Mouse (Mus musculus) midbrain, embryonic 15.5 days (tissue): ENCODE data around the gene Dlx3. TPM values are rescaled to one million over a fixed set of nuclear protein-coding genes. Genes with fewer than 3 reads are reported as not detected.

ENCODE experiments used
- ATAC-seq: fragments of 200-750 bp; cut with Nextera tagmentation; replicated peaks from 2 replicates; pipeline ENCODE4 v1.8.0; 2017; ENCODE audit warnings: moderate TSS enrichment
- H3K27ac ChIP-seq: fragments of 300-500 bp; sonication (generic); 2 replicates; pipeline ENCODE4 v1.5.1; 2015; ENCODE audit warnings: mild to moderate bottlenecking, inconsistent platforms
- H3K27me3 ChIP-seq: fragments of 300-500 bp; sonication (generic); replicated peaks from 2 replicates; pipeline ENCODE4 v1.6.1; 2015; ENCODE audit warnings: inconsistent platforms
- H3K36me3 ChIP-seq: fragments of 300-500 bp; sonication (generic); replicated peaks from 2 replicates; pipeline ENCODE4 v1.6.1; 2015; ENCODE audit warnings: inconsistent platforms
- H3K4me1 ChIP-seq: fragments of 300-500 bp; sonication (generic); 2 replicates; pipeline ENCODE4 v1.6.1; 2015; ENCODE audit warnings: inconsistent platforms
- H3K4me2 ChIP-seq: fragments of 300-500 bp; sonication (generic); 2 replicates; pipeline ENCODE4 v1.6.1; 2015; ENCODE audit warnings: inconsistent platforms, mild to moderate bottlenecking, moderate library complexity
- H3K4me3 ChIP-seq: fragments of 300-500 bp; sonication (generic); 2 replicates; pipeline ENCODE4 v1.5.1; 2015; ENCODE audit warnings: mild to moderate bottlenecking, inconsistent platforms
- H3K9ac ChIP-seq: fragments of 300-500 bp; sonication (generic); 2 replicates; pipeline ENCODE4 v1.6.1; 2015; ENCODE audit warnings: mild to moderate bottlenecking, inconsistent platforms
- H3K9me3 ChIP-seq: fragments of 300-500 bp; sonication (generic); 2 replicates; pipeline ENCODE4 v1.6.1; 2016; ENCODE audit warnings: inconsistent platforms
- WGBS: fragments of 180-500 bp; shearing (Covaris S2); methylation state at CpG from one replicate; pipeline ENCODE4 v1.1.7; 2015; ENCODE audit warnings: mixed read lengths; 5-methylcytosine and 5-hydroxymethylcytosine counted together
- polyA plus RNA-seq: library from polyadenylated mRNA; unstranded; fragments of >200 nt; fragmentation: Nextera tagmentation; extraction: Ambion mirVana; gene quantifications from 2 replicates; pipeline ENCODE4 v1.2.1, GENCODE M21; 2015

The Dlx3 gene
- polyA plus RNA-seq, result 0.17 and 0.20 TPM in 2 replicates

DNA sequence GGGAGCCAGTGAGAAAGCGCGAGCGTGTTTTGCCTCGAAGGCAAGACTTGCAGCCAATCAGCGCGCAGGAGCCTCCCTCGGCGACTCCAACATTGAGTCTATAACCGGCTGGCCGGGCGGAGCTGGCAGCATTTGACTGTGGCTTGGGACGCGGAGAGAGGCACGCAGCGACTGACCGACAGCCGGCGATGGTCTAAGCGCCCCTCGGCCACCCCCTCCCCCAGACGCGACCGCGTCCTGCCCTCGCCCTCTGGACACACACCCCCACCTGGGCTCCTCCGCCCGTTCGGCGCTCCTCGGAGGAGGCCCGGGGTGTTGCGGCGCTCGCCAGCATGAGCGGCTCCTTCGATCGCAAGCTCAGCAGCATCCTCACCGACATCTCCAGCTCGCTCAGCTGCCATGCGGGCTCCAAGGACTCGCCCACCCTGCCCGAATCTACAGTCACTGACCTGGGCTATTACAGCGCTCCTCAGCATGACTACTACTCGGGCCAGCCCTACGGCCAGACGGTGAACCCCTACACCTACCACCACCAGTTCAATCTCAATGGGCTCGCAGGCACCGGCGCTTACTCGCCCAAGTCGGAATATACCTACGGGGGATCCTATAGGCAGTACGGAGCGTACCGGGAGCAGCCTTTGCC lies at the start of gene Dlx3:
Gene Dlx3 (plus strand): TSS at position 130 of the 643 bp plus-strand sequence.
- peak; percentile 48; the same call in 1 of the 2 replicates for ATAC-seq
- H3K9me3 ChIP-seq, result no peaks in the 10 kb centered on the region
- peak within 1 kb of the TSS; percentile 72 for H3K4me2 ChIP-seq
- H3K27ac ChIP-seq, result no peak within 1 kb of the TSS
- H3K4me3 ChIP-seq, result peak within 1 kb of the TSS; percentile 39
- H3K36me3 ChIP-seq, result no peaks in the 10 kb centered on the region
- H3K9ac ChIP-seq, result no peak within 1 kb of the TSS
- H3K4me1 ChIP-seq, result peaks cover 29% of the 10 kb centered on the region
- under 1% methylated on average over 55 of the region's 55 CpGs for WGBS
- peaks cover 70% of the 10 kb centered on the region for H3K27me3 ChIP-seq

DNA sequence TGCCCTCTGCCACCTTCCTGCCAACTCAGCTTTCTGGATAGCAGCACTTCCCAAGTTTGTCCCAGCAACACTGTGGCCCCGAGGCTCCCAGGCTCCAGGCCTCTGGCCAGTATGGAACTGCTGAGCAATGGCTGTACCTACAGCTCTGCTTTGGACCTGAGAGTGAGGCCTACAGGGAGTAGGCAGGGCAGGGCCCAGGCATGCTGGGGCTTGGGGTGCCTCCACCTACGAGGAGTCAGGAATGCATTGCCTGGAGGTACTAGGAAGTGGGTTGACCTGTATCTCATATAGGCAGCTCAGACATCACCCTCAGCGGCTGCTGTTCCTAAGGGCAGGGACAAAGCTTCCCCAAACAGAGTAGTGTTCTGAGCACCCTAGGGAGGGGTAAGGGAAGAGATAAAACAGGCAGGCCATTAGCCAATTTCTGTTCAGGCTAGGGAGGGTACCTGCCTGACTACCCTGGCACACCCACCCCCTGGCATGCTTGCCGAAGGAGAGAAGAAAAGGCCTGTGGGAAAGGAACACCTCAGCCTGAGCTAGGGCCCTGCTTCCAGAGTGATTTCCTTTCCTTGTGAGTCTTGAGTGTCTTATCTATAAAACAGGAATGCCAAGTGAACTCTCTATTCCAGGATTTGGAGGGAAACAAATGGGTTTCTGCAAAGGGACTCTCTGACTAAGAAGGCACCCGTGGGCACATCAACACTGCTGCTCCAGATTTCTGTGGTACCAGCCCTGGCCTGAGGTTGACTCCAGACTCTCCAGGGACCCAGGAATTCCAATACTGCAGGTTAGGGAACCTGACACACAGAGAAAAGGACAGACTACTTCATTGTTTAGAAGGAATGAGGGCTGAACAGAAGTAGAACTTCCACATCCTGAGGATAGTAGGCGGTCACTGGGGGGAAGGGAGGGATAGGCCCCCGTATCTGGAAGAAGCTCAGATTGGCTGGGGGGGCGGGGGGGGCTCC lies 49.5 kb upstream of the Dlx3 start:
- peaks cover 14% of the 10 kb centered on the region; the same call in 1 of the 2 replicates for H3K27me3 ChIP-seq
- WGBS, result 69% methylated on average over 8 of the region's 8 CpGs
- H3K4me3 ChIP-seq, result no peak overlapping the region
- H3K4me1 ChIP-seq, result peaks cover 11% of the 10 kb centered on the region
- peaks cover 2% of the 10 kb centered on the region; the same call in 1 of the 2 replicates for H3K36me3 ChIP-seq
- no peak overlapping the region for H3K4me2 ChIP-seq
- H3K9ac ChIP-seq, result no peak overlapping the region
- no peaks in the 10 kb centered on the region for H3K9me3 ChIP-seq
- H3K27ac ChIP-seq, result no peak overlapping the region
- no peak for ATAC-seq

DNA sequence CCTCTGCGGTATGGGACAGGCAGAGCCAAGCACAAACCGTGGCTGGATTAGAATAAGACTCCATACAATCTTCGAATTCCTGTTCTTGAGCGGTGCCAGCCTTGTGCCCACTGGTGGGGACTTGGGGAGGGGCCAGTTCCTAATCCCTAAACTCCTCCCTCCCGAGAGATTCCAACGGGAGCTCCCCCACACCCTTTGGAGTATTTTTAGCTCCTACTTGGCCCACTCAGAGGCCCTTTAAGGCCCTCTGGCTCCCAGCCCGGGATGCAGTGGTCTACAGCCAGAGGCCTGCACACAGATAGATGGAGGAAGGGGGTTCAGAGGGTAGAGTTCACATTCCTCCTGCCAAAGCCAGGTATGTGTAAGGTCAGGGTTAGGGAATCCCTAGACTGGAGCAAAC lies 48.7 kb upstream of the Dlx3 start:
- Histone ChIP-seq H3K4me3 (no peak overlapping the region), H3K27me3 (peaks cover 16% of the 10 kb centered on the region; the same call in 1 of the 2 replicates), H3K27ac (no peak overlapping the region), H3K4me1 (peaks cover 19% of the 10 kb centered on the region), H3K4me2 (no peak overlapping the region), H3K36me3 (no peaks in the 10 kb centered on the region), H3K9me3 (no peaks in the 10 kb centered on the region), H3K9ac (no peak overlapping the region)
- ATAC-seq, result no peak
- 45% methylated on average over 7 of the region's 7 CpGs for whole genome bisulfite sequencing

DNA sequence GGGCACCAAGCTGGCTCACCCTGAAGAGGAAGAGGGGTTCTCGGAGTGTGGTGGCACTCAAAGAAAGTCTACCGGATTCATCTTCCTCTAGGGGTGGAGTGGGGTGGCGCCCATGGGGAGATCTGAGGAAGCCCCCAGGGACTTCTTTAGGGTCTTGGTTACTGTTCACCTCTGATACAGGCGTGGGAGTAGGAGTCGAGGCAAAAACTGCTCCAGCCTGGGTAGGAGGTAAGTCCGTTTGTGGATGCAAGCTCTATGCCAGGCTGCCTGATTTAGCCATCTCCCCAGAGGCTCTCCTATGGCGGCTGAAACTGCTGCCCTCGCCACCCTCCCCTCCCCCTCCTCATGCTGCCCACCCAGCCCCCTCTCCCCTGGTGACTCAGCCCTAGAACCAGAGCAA lies 47.8 kb upstream of the Dlx3 start:
- ATAC-seq, result no peak
- 60% methylated on average over 8 of the region's 8 CpGs for WGBS
- H3K9me3 ChIP-seq, result no peaks in the 10 kb centered on the region
- H3K4me3 ChIP-seq, result no peak overlapping the region
- H3K9ac ChIP-seq, result no peak overlapping the region
- no peaks in the 10 kb centered on the region for H3K36me3 ChIP-seq
- no peak overlapping the region for H3K4me2 ChIP-seq
- H3K27me3 ChIP-seq, result peaks cover 17% of the 10 kb centered on the region; the same call in 1 of the 2 replicates
- H3K4me1 ChIP-seq, result peaks cover 26% of the 10 kb centered on the region
- no peak overlapping the region for H3K27ac ChIP-seq

DNA sequence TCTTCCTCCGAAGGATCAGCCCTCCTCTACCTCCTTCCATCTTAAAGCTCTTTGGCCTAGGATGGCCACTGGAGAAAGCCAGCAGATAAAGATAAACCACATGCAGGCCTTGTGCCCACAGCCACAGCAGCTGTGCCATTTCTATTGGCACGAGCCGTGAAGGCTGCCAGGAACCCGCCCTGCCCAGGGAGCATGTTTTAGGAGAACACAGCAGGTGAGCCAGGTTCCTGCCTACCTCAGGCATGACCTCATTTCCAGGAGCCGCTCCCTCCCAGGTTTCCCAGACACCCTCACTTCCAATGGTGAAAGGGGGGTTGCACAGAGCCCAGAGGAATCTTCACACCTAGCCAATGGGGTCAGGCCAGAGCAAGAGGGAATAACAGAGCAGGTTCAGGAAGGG lies 47.1 kb upstream of the Dlx3 start:
- Histone ChIP-seq H3K27ac (no peak overlapping the region), H3K36me3 (no peaks in the 10 kb centered on the region), H3K4me3 (no peak overlapping the region), H3K9me3 (no peaks in the 10 kb centered on the region), H3K4me2 (no peak overlapping the region), H3K4me1 (peaks cover 29% of the 10 kb centered on the region), H3K9ac (no peak overlapping the region), H3K27me3 (peaks cover 23% of the 10 kb centered on the region; the same call in 1 of the 2 replicates)
- WGBS, result 78% methylated on average over 5 of the region's 5 CpGs
- ATAC-seq, result no peak

DNA sequence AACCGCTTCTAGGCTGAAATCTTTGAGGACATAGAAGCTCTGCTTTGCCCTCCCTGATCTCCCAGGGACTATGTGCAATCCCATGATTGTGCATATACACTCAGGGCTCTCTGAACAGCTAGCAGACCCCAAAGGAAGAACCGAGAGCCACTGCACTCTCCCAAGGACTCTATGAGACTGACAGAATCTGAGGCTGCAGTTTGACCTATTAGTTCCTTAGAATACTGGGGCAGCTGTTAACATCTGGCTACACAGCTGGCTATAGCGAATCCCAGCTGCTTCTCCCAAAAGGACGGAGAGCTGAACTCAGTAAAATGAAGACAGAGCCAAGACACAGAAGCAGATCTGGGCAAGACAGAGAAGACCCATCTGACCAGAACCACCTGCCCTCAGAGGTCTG lies 46.1 kb upstream of the Dlx3 start:
- no peaks in the 10 kb centered on the region for H3K36me3 ChIP-seq
- no peak overlapping the region for H3K4me3 ChIP-seq
- no peak overlapping the region for H3K9ac ChIP-seq
- no peak for ATAC-seq
- peaks cover 29% of the 10 kb centered on the region for H3K4me1 ChIP-seq
- H3K27me3 ChIP-seq, result peaks cover 33% of the 10 kb centered on the region
- WGBS, result 80% methylated on average over 4 of the region's 4 CpGs
- no peak overlapping the region for H3K27ac ChIP-seq
- no peaks in the 10 kb centered on the region for H3K9me3 ChIP-seq
- H3K4me2 ChIP-seq, result no peak overlapping the region

DNA sequence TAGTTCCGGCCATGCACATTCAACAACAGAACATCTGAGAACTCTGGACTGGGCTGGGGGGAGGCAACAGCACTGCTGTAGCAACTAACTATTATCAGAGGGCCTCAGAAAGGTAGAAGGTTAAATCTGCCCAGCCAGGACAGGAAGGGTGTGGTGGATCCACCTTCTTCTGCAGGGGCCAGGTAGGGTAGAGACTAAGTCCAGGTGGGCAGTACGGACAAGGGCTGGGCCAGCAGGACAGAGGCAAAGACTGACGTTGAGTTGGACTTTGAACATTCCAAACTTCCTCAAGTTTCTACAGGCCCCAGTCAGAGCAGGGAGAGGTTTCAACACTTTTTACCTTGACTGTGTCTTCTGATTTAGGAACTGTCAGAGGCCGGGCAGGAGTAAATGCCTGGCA lies 45.2 kb upstream of the Dlx3 start:
- Histone ChIP-seq H3K9ac (no peak overlapping the region), H3K4me3 (peak overlapping the region; percentile 75)
- 86% methylated on average over 4 of the region's 4 CpGs for WGBS

DNA sequence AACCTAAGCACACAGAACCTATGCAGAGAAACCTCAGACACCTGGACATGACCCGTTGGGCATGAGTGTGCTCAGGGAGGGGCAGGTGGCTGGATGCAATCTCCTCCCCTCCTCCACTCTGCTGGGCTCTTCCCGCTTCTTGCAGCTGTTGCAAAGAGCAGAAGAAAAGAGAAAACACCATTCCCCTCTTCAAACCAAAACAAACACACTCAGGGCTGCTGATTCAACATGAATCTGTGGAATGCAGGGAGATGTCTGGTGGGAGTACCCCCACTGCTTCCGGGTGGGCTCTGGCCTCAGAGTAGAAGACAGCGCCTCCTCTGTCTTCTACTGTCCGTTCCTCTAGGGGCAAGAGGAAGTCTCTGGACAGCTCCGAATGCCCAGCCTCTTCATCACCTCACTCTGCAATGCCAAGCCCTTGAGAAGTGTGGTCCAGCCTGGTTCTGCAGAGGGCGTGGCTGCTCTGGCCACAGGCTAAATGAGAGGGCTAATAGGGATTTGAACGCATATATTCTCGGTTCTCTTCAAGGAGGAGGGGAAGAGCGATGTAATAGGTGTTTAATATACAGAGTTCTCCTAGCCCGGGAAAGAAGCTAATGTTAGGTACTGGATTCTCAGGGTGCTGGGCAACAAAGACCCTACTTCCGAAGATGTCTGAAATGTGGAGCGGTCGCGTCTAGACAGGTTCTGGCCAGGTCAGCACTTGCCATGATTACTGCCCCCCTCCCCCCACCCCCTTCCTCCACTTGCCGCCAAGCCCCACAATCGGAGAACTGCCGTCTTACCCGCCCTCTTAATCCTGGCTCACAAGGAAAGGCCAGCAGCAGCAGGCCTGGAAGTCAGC lies 44.5 kb upstream of the Dlx3 start:
- H3K4me2 ChIP-seq, result peak overlapping the region; percentile 90
- H3K9me3 ChIP-seq, result no peaks in the 10 kb centered on the region
- 0 out of 2 replicates have a peak, but pooled peaks have one; percentile 7 for ATAC-seq
- peak overlapping the region; percentile 82 for H3K27ac ChIP-seq
- H3K36me3 ChIP-seq, result no peaks in the 10 kb centered on the region
- H3K4me3 ChIP-seq, result peak overlapping the region; percentile 75
- peak overlapping the region; percentile 75 for H3K9ac ChIP-seq
- peaks cover 36% of the 10 kb centered on the region for H3K27me3 ChIP-seq
- H3K4me1 ChIP-seq, result peaks cover 29% of the 10 kb centered on the region
- 7% methylated on average over 19 of the region's 19 CpGs for WGBS

More for the DNA sequence above, 45.2 kb upstream of the Dlx3 start:
- H3K4me1 ChIP-seq, result peaks cover 29% of the 10 kb centered on the region
- no peaks in the 10 kb centered on the region for H3K9me3 ChIP-seq
- peak overlapping the region; percentile 90 for H3K4me2 ChIP-seq
- H3K27ac ChIP-seq, result no peak overlapping the region
- peaks cover 36% of the 10 kb centered on the region for H3K27me3 ChIP-seq
- H3K36me3 ChIP-seq, result no peaks in the 10 kb centered on the region
- ATAC-seq, result no peak

DNA sequence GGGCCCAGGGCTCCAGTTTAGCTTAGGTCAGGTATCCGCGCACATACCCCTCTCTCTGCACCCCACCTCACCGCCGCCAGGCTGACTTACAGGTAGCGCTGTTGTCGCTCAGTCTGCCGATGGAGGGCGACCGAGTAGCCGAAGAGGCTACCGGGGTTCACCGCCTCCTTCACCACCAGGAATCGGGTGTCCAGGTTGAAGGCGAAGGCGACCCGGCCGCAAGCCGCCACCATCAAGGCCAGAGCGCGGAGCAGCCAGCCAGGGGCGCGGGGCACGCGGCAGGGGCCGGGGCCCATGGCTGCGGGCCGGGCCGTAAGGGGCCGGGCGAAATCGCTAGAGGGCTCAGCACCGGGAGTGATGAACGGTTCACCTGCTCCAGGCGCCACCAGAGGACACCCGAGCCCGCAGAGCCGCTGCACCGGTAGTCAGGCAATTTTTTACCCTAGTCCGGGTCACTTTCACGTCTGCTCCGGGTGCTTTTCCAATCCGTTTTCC lies 43.8 kb upstream of the Dlx3 start:
- peak; percentile 77 for ATAC-seq
- peak overlapping the region; percentile 90 for H3K4me2 ChIP-seq
- H3K27me3 ChIP-seq, result peaks cover 36% of the 10 kb centered on the region
- H3K27ac ChIP-seq, result peak overlapping the region; percentile 82
- no peaks in the 10 kb centered on the region for H3K9me3 ChIP-seq
- WGBS, result under 1% methylated on average over 42 of the region's 42 CpGs
- peaks cover 29% of the 10 kb centered on the region for H3K4me1 ChIP-seq
- H3K9ac ChIP-seq, result peak overlapping the region; percentile 75
- H3K36me3 ChIP-seq, result no peaks in the 10 kb centered on the region
- H3K4me3 ChIP-seq, result peak overlapping the region; percentile 75

DNA sequence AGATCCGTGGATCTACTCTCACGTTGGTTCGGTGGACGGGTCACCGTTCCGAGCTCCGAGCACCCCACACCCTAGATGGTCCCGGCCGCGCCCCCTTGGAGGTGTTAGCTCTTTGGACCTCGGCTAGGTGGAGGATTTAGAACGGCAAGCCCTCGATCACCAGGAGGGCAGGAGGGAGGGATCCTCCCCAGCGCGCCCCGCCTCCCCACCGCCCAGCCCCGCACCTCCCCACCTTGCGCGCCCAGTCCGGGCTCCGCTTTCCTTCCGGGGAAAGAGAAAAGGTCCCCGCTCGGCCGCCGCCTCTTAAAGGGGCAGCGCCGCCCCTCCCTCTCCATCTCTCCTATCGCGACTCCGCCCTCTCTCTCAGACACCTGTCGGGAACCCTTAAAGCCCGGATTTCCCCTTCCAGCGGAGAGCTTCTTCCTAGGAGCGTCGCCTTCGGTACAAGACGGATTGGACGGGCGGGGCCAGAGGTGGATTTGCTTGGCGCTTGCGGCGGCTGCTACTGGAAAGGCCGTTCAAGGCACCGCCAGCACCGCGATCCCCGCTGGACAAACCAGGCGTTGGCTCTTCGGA lies 43.3 kb upstream of the Dlx3 start, which contains the start of gene Itga3:
Gene Itga3 (minus strand): TSS at position 266 of the 576 bp plus-strand sequence.
- Histone ChIP-seq H3K9me3 (no peaks in the 10 kb centered on the region), H3K4me2 (peak within 1 kb of the TSS; percentile 90), H3K36me3 (no peaks in the 10 kb centered on the region), H3K4me1 (peaks cover 29% of the 10 kb centered on the region), H3K27ac (peak within 1 kb of the TSS; percentile 82), H3K4me3 (peak within 1 kb of the TSS; percentile 75), H3K27me3 (peaks cover 36% of the 10 kb centered on the region), H3K9ac (peak within 1 kb of the TSS; percentile 75)
- peak; percentile 78 for ATAC-seq
- under 1% methylated on average over 51 of the region's 51 CpGs for WGBS

DNA sequence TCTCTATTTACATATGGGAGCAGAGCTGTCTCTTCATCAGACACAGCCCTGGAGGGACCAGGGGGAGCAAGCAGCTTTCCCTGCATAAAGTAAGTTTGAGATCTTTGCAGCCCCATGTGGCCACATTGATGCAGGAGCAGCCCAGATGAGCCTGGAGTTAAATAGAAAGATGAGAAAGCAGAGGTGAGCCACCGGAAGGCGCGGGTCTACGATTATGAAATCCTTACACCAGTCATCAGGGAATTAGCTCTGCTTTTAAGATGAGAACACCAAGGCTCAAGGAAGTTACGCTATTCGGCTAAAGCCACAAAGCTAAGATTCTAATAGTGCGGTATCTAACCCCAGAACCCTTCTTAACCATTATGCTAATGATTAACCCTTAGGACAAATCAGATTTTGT lies 42.0 kb upstream of the Dlx3 start:
- no peak overlapping the region for H3K27ac ChIP-seq
- 58% methylated on average over 7 of the region's 7 CpGs for WGBS
- no peak overlapping the region for H3K9ac ChIP-seq
- peaks cover 36% of the 10 kb centered on the region for H3K27me3 ChIP-seq
- peaks cover 29% of the 10 kb centered on the region for H3K4me1 ChIP-seq
- H3K9me3 ChIP-seq, result no peaks in the 10 kb centered on the region
- H3K4me3 ChIP-seq, result no peak overlapping the region
- H3K36me3 ChIP-seq, result no peaks in the 10 kb centered on the region
- no peak for ATAC-seq
- no peak overlapping the region for H3K4me2 ChIP-seq
